Comparison of ENCODE assay signal across 8 mouse cellular contexts in the genomic region with DNA sequence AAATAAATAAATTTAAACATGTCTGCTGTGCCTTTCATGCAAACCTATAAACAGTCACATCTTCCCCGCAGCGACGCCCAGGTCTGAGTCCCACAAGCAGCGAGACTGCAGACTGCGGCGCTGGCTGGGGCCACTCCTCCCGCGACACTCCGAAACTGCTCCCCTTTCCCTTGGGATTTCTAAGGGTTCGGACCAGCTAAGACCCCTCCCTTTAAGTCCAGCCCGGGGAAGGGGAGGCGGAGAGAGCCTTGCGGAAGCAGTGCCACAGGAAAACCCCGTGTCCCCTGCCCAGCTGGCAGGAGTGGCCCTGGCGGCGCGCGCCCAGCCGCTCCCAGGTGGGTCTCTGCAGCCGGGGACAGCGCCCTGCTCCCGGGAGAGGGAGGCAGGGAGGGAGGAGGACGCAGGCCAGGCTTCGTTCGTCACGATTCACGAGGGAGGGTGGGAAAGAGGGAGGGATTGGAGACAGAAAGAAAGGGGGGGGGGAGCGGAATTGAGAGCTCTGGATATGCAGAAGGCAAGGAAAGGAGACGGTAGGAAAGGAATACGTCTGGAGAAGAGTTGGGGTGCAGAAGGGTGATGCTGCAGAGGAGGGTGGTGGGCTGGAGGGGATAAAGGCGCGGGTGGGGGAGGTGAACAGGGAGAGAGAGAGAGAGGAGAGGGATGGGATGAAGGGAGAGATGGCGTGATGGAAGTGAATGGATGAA. TPM values are rescaled to one million over a fixed set of nuclear protein-coding genes. Genes with fewer than 3 reads are reported as not detected.
DNase-seq lines count a peak whose midpoint lies in the region; ATAC-seq lines count a peak whose summit lies in the region.

No protein-coding gene starts in this region.

- ATAC-seq in embryonic facial prominence, embryonic 14.5 days (ENCODE audit: low read depth) = peak; percentile 45
- ATAC-seq in midbrain, embryonic 16.5 days = peak; percentile 59
- no peak; the same call in 1 of the 2 replicates for ATAC-seq in stomach, embryonic 14.5 days (ENCODE audit: insufficient number of reproducible peaks, insufficient read depth, low FRiP score, low read depth)

- H3K27me3 ChIP-seq in embryonic facial prominence, embryonic 14.5 days (replicated peaks; ENCODE audit: control insufficient read depth, insufficient read depth, low read length) = no peaks in the 10 kb centered on the region; the same call in 1 of the 2 replicates
- H3K27me3 ChIP-seq in midbrain, embryonic 16.5 days (ENCODE audit: control insufficient read depth, insufficient read depth, low read depth, low read length) = 0 out of 2 replicates have a peak, but pooled peaks cover 2% of the 10 kb centered on the region
- no peaks in the 10 kb centered on the region for H3K27me3 ChIP-seq in stomach, embryonic 14.5 days (ENCODE audit: control insufficient read depth, insufficient read depth, low read length)

- H3K9ac ChIP-seq in embryonic facial prominence, embryonic 14.5 days (ENCODE audit: low read depth, low read length) = peak overlapping the region; percentile 80
- peak overlapping the region; percentile 75 for H3K9ac ChIP-seq in midbrain, embryonic 16.5 days (ENCODE audit: low read depth, low read length)
- peak overlapping the region; percentile 52 for H3K9ac ChIP-seq in stomach, embryonic 14.5 days (replicated peaks; ENCODE audit: low read depth, low read length)

- no peaks in the 10 kb centered on the region for H3K9me3 ChIP-seq in embryonic facial prominence, embryonic 14.5 days (ENCODE audit: control insufficient read depth, low read length)
- no peaks in the 10 kb centered on the region for H3K9me3 ChIP-seq in midbrain, embryonic 16.5 days (replicated peaks; ENCODE audit: control insufficient read depth, low read length, poor library complexity, severe bottlenecking)
- H3K9me3 ChIP-seq in stomach, embryonic 14.5 days (ENCODE audit: control insufficient read depth, low read depth, low read length) = no peaks in the 10 kb centered on the region

- peak; percentile 55 for DNase-seq in CD4-positive helper T cell, adult 2 months (ENCODE audit: low read depth, low spot score)
- peak; percentile 69 to 78 for DNase-seq in adrenal gland, postnatal 36 days
- DNase-seq in embryonic facial prominence, embryonic 14.5 days (ENCODE audit: low spot score) = peak; percentile 79
- DNase-seq in heart, adult 9 months (ENCODE audit: low spot score in 2 of 2) = peak; percentile 66 to 73
- peak; percentile 31 to 32 for DNase-seq in kidney, adult 8-10 months
- peak; percentile 51 for DNase-seq in liver

- under 1% methylated on average over 33 of the region's 33 CpGs for WGBS in embryonic facial prominence, embryonic 14.5 days
- 0% methylated on average over 32 of the region's 33 CpGs for WGBS in midbrain, embryonic 16.5 days
- under 1% methylated on average over 33 of the region's 33 CpGs for WGBS in stomach, embryonic 14.5 days

- H3K36me3 ChIP-seq in embryonic facial prominence, embryonic 14.5 days (ENCODE audit: control insufficient read depth, insufficient read depth, low read length) = no peaks in the 10 kb centered on the region
- no peaks in the 10 kb centered on the region for H3K36me3 ChIP-seq in midbrain, embryonic 16.5 days (ENCODE audit: control insufficient read depth, insufficient read depth, low read length)
- no peaks in the 10 kb centered on the region for H3K36me3 ChIP-seq in stomach, embryonic 14.5 days (ENCODE audit: control insufficient read depth, insufficient read depth, low read length)

- H3K4me1 ChIP-seq in embryonic facial prominence, embryonic 14.5 days (ENCODE audit: control insufficient read depth, insufficient read depth, low read length) = peaks cover 7% of the 10 kb centered on the region
- H3K4me1 ChIP-seq in midbrain, embryonic 16.5 days (ENCODE audit: control insufficient read depth, insufficient read depth, low read length) = peaks cover 22% of the 10 kb centered on the region
- 0 out of 2 replicates have a peak, but pooled peaks cover 3% of the 10 kb centered on the region for H3K4me1 ChIP-seq in stomach, embryonic 14.5 days (ENCODE audit: control insufficient read depth, insufficient read depth, low read length)

- H3K4me2 ChIP-seq in embryonic facial prominence, embryonic 14.5 days (ENCODE audit: low read depth, low read length) = peak overlapping the region; percentile 96
- peak overlapping the region; percentile 73 for H3K4me2 ChIP-seq in midbrain, embryonic 16.5 days (ENCODE audit: low read length)
- peak overlapping the region; percentile 91 for H3K4me2 ChIP-seq in stomach, embryonic 14.5 days (replicated peaks; ENCODE audit: low read depth, low read length)

- peak overlapping the region; percentile 77 for H3K4me3 ChIP-seq in embryonic facial prominence, embryonic 14.5 days (ENCODE audit: low read depth, low read length)
- peak overlapping the region; percentile 50 for H3K4me3 ChIP-seq in midbrain, embryonic 16.5 days (ENCODE audit: low read depth, low read length)
- peak overlapping the region; percentile 72 for H3K4me3 ChIP-seq in stomach, embryonic 14.5 days (ENCODE audit: low read depth, low read length)

- H3K27ac ChIP-seq in embryonic facial prominence, embryonic 14.5 days (replicated peaks; ENCODE audit: low read depth, low read length) = peak overlapping the region; percentile 80
- H3K27ac ChIP-seq in midbrain, embryonic 16.5 days (ENCODE audit: low read length) = peak overlapping the region; percentile 85
- H3K27ac ChIP-seq in stomach, embryonic 14.5 days (ENCODE audit: low read length) = peak overlapping the region; percentile 80

RNA-seq across cellular contexts. Expression of a gene that starts 0.8 kb away (rescaled TPM):
- total RNA-seq in adrenal gland, postnatal 36 days (2021) = 10 to 100 TPM; 21.5 to 30.6 TPM
- 26.8 and 29.7 TPM in 2 replicates for polyA plus RNA-seq in embryonic facial prominence, embryonic 14.5 days (2014; fragmentation: Nextera tagmentation; extraction: Ambion mirVana)
- polyA plus RNA-seq in midbrain, embryonic 16.5 days (2015; fragmentation: Nextera tagmentation; extraction: Ambion mirVana) = 340 and 389 TPM in 2 replicates
- 22.6 and 23.5 TPM in 2 replicates for polyA plus RNA-seq in stomach, embryonic 14.5 days (2014; fragmentation: Nextera tagmentation; extraction: Ambion mirVana)

RNA-seq across cellular contexts. Expression of a gene that starts 29.7 kb away (rescaled TPM):
- total RNA-seq in adrenal gland, postnatal 36 days (2021) = 10 to 100 TPM; 15.8 to 32.3 TPM
- polyA plus RNA-seq in embryonic facial prominence, embryonic 14.5 days (2014; fragmentation: Nextera tagmentation; extraction: Ambion mirVana) = 38.4 and 39.0 TPM in 2 replicates
- polyA plus RNA-seq in midbrain, embryonic 16.5 days (2015; fragmentation: Nextera tagmentation; extraction: Ambion mirVana) = 25.3 and 27.4 TPM in 2 replicates
- 31.9 and 34.7 TPM in 2 replicates for polyA plus RNA-seq in stomach, embryonic 14.5 days (2014; fragmentation: Nextera tagmentation; extraction: Ambion mirVana)

Comparison
In these comparisons a context has a peak if more than half of its experiments do, and no peak if none do; other contexts are left out.
1. RNA of a gene that starts 0.8 kb away (polyA plus RNA-seq): 340 to 389 TPM in midbrain, embryonic 16.5 days; 26.8 to 29.7 TPM in embryonic facial prominence, embryonic 14.5 days and 22.6 to 23.5 TPM in stomach, embryonic 14.5 days; every median in the first group is over 10 times any median in the second.
2. Peak in every context shown above with its lines, with median percentiles within 50 percentile points of each other: DNase-seq, H3K27ac ChIP-seq, H3K4me2 ChIP-seq, H3K4me3 ChIP-seq and H3K9ac ChIP-seq.